Mouse (Mus musculus): Measurements from ENCODE around the gene Brip1. TPM values are rescaled to one million over a fixed set of nuclear protein-coding genes. Genes with fewer than 3 reads are reported as not detected.

Brip1 gene
- polyA plus RNA-seq, 1 experiment from 2014 or later = 10.7 TPM

GRCm38 (mm10) chr11:86055806-86056205, 145.2 kb downstream of the Brip1 start:
- Histone ChIP-seq H3K27me3 (no peaks in the 10 kb centered on the region), H3K4me3 (replicated peaks) (no peak overlapping the region), H3K27ac (no peak overlapping the region), H3K9ac (no peak overlapping the region), H3K4me1 (no peaks in the 10 kb centered on the region), H3K36me3 (no peaks in the 10 kb centered on the region), H3K4me2 (no peak overlapping the region), H3K9me3 (replicated peaks) (no peaks in the 10 kb centered on the region)
- 75% methylated on average over 7 of the region's 7 CpGs for WGBS
- no peak for ATAC-seq (replicated peaks; ENCODE audit: low FRiP score)

- no peak for ATAC-seq (replicated peaks; ENCODE audit: low FRiP score)
- Histone ChIP-seq H3K4me2 (no peak overlapping the region), H3K27ac (no peak overlapping the region), H3K4me3 (replicated peaks) (no peak overlapping the region), H3K36me3 (no peaks in the 10 kb centered on the region), H3K9me3 (replicated peaks) (no peaks in the 10 kb centered on the region), H3K9ac (no peak overlapping the region), H3K4me1 (no peaks in the 10 kb centered on the region), H3K27me3 (no peaks in the 10 kb centered on the region)
- WGBS = 38% methylated on average over 6 of the region's 6 CpGs
These were observed 149.6 kb downstream of the Brip1 start for GRCm38 (mm10) chr11:86051383-86051782.

GRCm38 (mm10) chr11:86050430-86051280, 150.3 kb downstream of the Brip1 start:
- Histone ChIP-seq H3K9ac (no peak overlapping the region), H3K27me3 (no peaks in the 10 kb centered on the region), H3K27ac (no peak overlapping the region), H3K4me2 (no peak overlapping the region), H3K4me3 (replicated peaks) (no peak overlapping the region), H3K4me1 (no peaks in the 10 kb centered on the region), H3K9me3 (replicated peaks) (no peaks in the 10 kb centered on the region), H3K36me3 (no peaks in the 10 kb centered on the region)
- no peak for ATAC-seq (replicated peaks; ENCODE audit: low FRiP score)
- WGBS = 76% methylated on average over 8 of the region's 8 CpGs

GRCm38 (mm10) chr11:86039994-86040393, 161.0 kb downstream of the Brip1 start:
- Histone ChIP-seq H3K4me3 (replicated peaks) (no peak overlapping the region), H3K9ac (no peak overlapping the region), H3K36me3 (no peaks in the 10 kb centered on the region), H3K9me3 (replicated peaks) (no peaks in the 10 kb centered on the region), H3K27ac (no peak overlapping the region), H3K4me2 (no peak overlapping the region), H3K27me3 (no peaks in the 10 kb centered on the region), H3K4me1 (no peaks in the 10 kb centered on the region)
- WGBS = 76% methylated on average over 5 of the region's 5 CpGs
- ATAC-seq (replicated peaks; ENCODE audit: low FRiP score) = no peak

GRCm38 (mm10) chr11:86039355-86039754, 161.6 kb downstream of the Brip1 start:
- H3K27me3 ChIP-seq = no peaks in the 10 kb centered on the region
- no peak overlapping the region for H3K4me3 ChIP-seq (replicated peaks)
- H3K36me3 ChIP-seq = no peaks in the 10 kb centered on the region
- no peaks in the 10 kb centered on the region for H3K4me1 ChIP-seq
- ATAC-seq (replicated peaks; ENCODE audit: low FRiP score) = no peak
- H3K27ac ChIP-seq = no peak overlapping the region
- H3K9me3 ChIP-seq (replicated peaks) = no peaks in the 10 kb centered on the region
- no peak overlapping the region for H3K9ac ChIP-seq
- WGBS = 87% methylated on average over 8 of the region's 8 CpGs
- H3K4me2 ChIP-seq = no peak overlapping the region

GRCm38 (mm10) chr11:86038701-86039100, 162.3 kb downstream of the Brip1 start:
- no peaks in the 10 kb centered on the region for H3K4me1 ChIP-seq
- 84% methylated on average over 13 of the region's 13 CpGs for WGBS
- H3K9me3 ChIP-seq (replicated peaks) = no peaks in the 10 kb centered on the region
- no peak overlapping the region for H3K4me3 ChIP-seq (replicated peaks)
- H3K9ac ChIP-seq = no peak overlapping the region
- no peak overlapping the region for H3K4me2 ChIP-seq
- H3K36me3 ChIP-seq = no peaks in the 10 kb centered on the region
- no peak for ATAC-seq (replicated peaks; ENCODE audit: low FRiP score)
- H3K27me3 ChIP-seq = no peaks in the 10 kb centered on the region
- no peak overlapping the region for H3K27ac ChIP-seq

GRCm38 (mm10) chr11:86032910-86033309, 168.1 kb downstream of the Brip1 start:
- WGBS = 51% methylated on average over 4 of the region's 4 CpGs
- no peak overlapping the region for H3K27ac ChIP-seq
- H3K4me2 ChIP-seq = no peak overlapping the region
- no peaks in the 10 kb centered on the region for H3K4me1 ChIP-seq
- no peak overlapping the region for H3K9ac ChIP-seq
- H3K4me3 ChIP-seq (replicated peaks) = no peak overlapping the region
- no peaks in the 10 kb centered on the region for H3K36me3 ChIP-seq
- no peak for ATAC-seq (replicated peaks; ENCODE audit: low FRiP score)
- H3K27me3 ChIP-seq = no peaks in the 10 kb centered on the region
- no peaks in the 10 kb centered on the region for H3K9me3 ChIP-seq (replicated peaks)

GRCm38 (mm10) chr11:86028034-86028433, 173.0 kb downstream of the Brip1 start:
- Histone ChIP-seq H3K36me3 (no peaks in the 10 kb centered on the region), H3K9ac (no peak overlapping the region), H3K27me3 (no peaks in the 10 kb centered on the region), H3K27ac (no peak overlapping the region), H3K4me1 (peaks cover 10% of the 10 kb centered on the region), H3K4me3 (replicated peaks) (no peak overlapping the region), H3K4me2 (no peak overlapping the region), H3K9me3 (replicated peaks) (no peaks in the 10 kb centered on the region)
- no peak for ATAC-seq (replicated peaks; ENCODE audit: low FRiP score)
- WGBS = 25% methylated on average over 5 of the region's 5 CpGs

- Histone ChIP-seq H3K4me3 (replicated peaks) (no peak overlapping the region), H3K9ac (no peak overlapping the region)
These were observed 174.3 kb downstream of the Brip1 start for GRCm38 (mm10) chr11:86026556-86027194.

GRCm38 (mm10) chr11:86022439-86022838, 178.6 kb downstream of the Brip1 start:
- Histone ChIP-seq H3K27me3 (no peaks in the 10 kb centered on the region), H3K27ac (0 out of 2 replicates have a peak overlapping the region, but pooled peaks have one; percentile 41)
- WGBS = 49% methylated on average over 4 of the region's 4 CpGs

More at GRCm38 (mm10) chr11:86026556-86027194, 174.3 kb downstream of the Brip1 start:
- no peak for ATAC-seq (replicated peaks; ENCODE audit: low FRiP score)
- H3K4me1 ChIP-seq = peaks cover 19% of the 10 kb centered on the region
- H3K36me3 ChIP-seq = no peaks in the 10 kb centered on the region
- WGBS = 15% methylated on average over 7 of the region's 7 CpGs
- no peaks in the 10 kb centered on the region for H3K9me3 ChIP-seq (replicated peaks)
- H3K4me2 ChIP-seq = no peak overlapping the region
- H3K27me3 ChIP-seq = no peaks in the 10 kb centered on the region
- no peak overlapping the region for H3K27ac ChIP-seq

GRCm38 (mm10) chr11:86020033-86020432, 181.0 kb downstream of the Brip1 start:
- Histone ChIP-seq H3K9ac (no peak overlapping the region), H3K36me3 (no peaks in the 10 kb centered on the region), H3K27ac (no peak overlapping the region), H3K27me3 (0 out of 2 replicates have a peak, but pooled peaks cover 2% of the 10 kb centered on the region), H3K9me3 (replicated peaks) (no peaks in the 10 kb centered on the region), H3K4me3 (replicated peaks) (no peak overlapping the region), H3K4me2 (no peak overlapping the region), H3K4me1 (peaks cover 19% of the 10 kb centered on the region)
- WGBS = 17% methylated on average over 1 of the region's 1 CpGs
- ATAC-seq (replicated peaks; ENCODE audit: low FRiP score) = no peak

More at GRCm38 (mm10) chr11:86022439-86022838, 178.6 kb downstream of the Brip1 start:
- Histone ChIP-seq H3K4me1 (peaks cover 19% of the 10 kb centered on the region), H3K9me3 (replicated peaks) (no peaks in the 10 kb centered on the region), H3K36me3 (no peaks in the 10 kb centered on the region), H3K4me3 (replicated peaks) (no peak overlapping the region), H3K4me2 (no peak overlapping the region), H3K9ac (no peak overlapping the region)
- peak; percentile 49; the same call in 1 of the 2 replicates for ATAC-seq (replicated peaks; ENCODE audit: low FRiP score)

- H3K9me3 ChIP-seq (replicated peaks) = no peaks in the 10 kb centered on the region
- no peak for ATAC-seq (replicated peaks; ENCODE audit: low FRiP score)
- 27% methylated on average over 11 of the region's 11 CpGs for WGBS
- H3K4me2 ChIP-seq = peak overlapping the region; percentile 22
- no peak overlapping the region for H3K27ac ChIP-seq
- peaks cover 7% of the 10 kb centered on the region for H3K4me1 ChIP-seq
- H3K27me3 ChIP-seq = 0 out of 2 replicates have a peak, but pooled peaks cover 2% of the 10 kb centered on the region
- no peak overlapping the region for H3K4me3 ChIP-seq (replicated peaks)
- no peaks in the 10 kb centered on the region for H3K36me3 ChIP-seq
- no peak overlapping the region for H3K9ac ChIP-seq
These were observed 184.8 kb downstream of the Brip1 start for GRCm38 (mm10) chr11:86016242-86016641.
